Mouse (Mus musculus) thymus, adult 2 months (tissue): ENCODE results near the gene Zswim9.

ENCODE experiments used
- CTCF ChIP-seq: fragments of 200-500 bp; IDR thresholded peaks from 2 replicates; pipeline ENCODE4 v1.5.1; 2012; ENCODE audit warnings: mild to moderate bottlenecking, control low read depth, low read length, moderate library complexity, borderline replicate concordance; ENCODE audit not compliant: control insufficient read depth, poor library complexity, insufficient read depth; ENCODE audit errors: extremely low read depth
- POLR2A ChIP-seq: fragments of 200-500 bp; IDR thresholded peaks from 2 replicates; pipeline ENCODE4 v1.6.1; 2012; ENCODE audit warnings: mild to moderate bottlenecking, low read length, control low read depth, moderate library complexity; ENCODE audit not compliant: control insufficient read depth, poor library complexity, insufficient read depth; ENCODE audit errors: extremely low read depth

DNA sequence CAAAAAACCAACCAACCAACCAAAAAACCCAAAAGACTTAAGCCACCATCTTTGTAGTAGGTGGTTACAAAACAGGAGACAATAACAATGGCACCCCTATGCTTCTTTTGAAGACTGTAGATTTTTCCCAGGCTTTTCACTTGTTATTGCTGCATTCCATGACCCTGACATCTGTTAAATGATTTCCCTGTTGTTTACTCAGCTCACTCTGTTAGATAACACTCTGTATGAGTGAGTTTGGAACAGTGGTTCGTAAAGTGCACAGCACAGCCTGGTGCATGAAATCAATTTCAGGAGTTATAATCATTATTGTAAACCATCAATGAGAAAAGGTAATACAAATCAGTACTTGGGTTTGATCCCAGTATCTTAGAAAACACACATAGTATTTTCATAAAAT, 6.8 kb downstream of the Zswim9 start:
- TF ChIP-seq POLR2A = no peak
- TF ChIP-seq CTCF = no peak
